Mouse (Mus musculus) neural tube, embryonic 14.5 days (tissue): ENCODE results near the gene Tbpl1. TPM values are rescaled to one million over a fixed set of nuclear protein-coding genes. Genes with fewer than 3 reads are reported as not detected.

Experiments used
- ATAC-seq: fragments of 200-750 bp; cut with Nextera tagmentation; 2 replicates; pipeline ENCODE4 v1.8.0; 2017; ENCODE audit warnings: low read depth, mild to moderate bottlenecking, moderate TSS enrichment, moderate library complexity
- H3K27ac ChIP-seq: fragments of 300-500 bp; sonication (generic); 2 replicates; pipeline ENCODE4 v1.5.1; 2014; ENCODE audit warnings: low read depth, mild to moderate bottlenecking, control low read depth, low read length, moderate library complexity, mixed read lengths
- H3K27me3 ChIP-seq: fragments of 300-500 bp; sonication (generic); 2 replicates; pipeline ENCODE4 v1.6.1; 2014; ENCODE audit warnings: low read length; ENCODE audit not compliant: control insufficient read depth, insufficient read depth
- H3K36me3 ChIP-seq: fragments of 300-500 bp; sonication (generic); 2 replicates; pipeline ENCODE4 v1.6.1; 2014; ENCODE audit warnings: low read length, mixed read lengths; ENCODE audit not compliant: control insufficient read depth, insufficient read depth
- H3K4me1 ChIP-seq: fragments of 300-500 bp; sonication (generic); 2 replicates; pipeline ENCODE4 v1.6.1; 2014; ENCODE audit warnings: low read length; ENCODE audit not compliant: control insufficient read depth, insufficient read depth
- H3K4me2 ChIP-seq: fragments of 300-500 bp; sonication (generic); 2 replicates; pipeline ENCODE4 v1.6.1; 2014; ENCODE audit warnings: mild to moderate bottlenecking, low read depth, low read length, control low read depth
- H3K4me3 ChIP-seq: fragments of 300-500 bp; sonication (generic); 2 replicates; pipeline ENCODE4 v1.5.1; 2014; ENCODE audit warnings: low read depth, low read length, control low read depth, mixed read lengths
- H3K9ac ChIP-seq: fragments of 300-500 bp; sonication (generic); replicated peaks from 2 replicates; pipeline ENCODE4 v1.6.1; 2014; ENCODE audit warnings: low read depth, mild to moderate bottlenecking, control low read depth, low read length, mixed read lengths
- H3K9me3 ChIP-seq: fragments of 300-500 bp; sonication (generic); 2 replicates; pipeline ENCODE4 v1.6.1; 2016; ENCODE audit warnings: low read length; ENCODE audit not compliant: control insufficient read depth
- WGBS: fragments of 180-500 bp; shearing (Covaris S2); extraction: QIAGEN DNeasy Blood & Tissue Kit; methylation state at CpG from one replicate; pipeline ENCODE4 v1.1.7; 2014; 5-methylcytosine and 5-hydroxymethylcytosine counted together
- polyA plus RNA-seq: library from polyadenylated mRNA; unstranded; fragments of >200 nt; fragmentation: Nextera tagmentation; extraction: Ambion mirVana; gene quantifications from 2 replicates; pipeline ENCODE4 v1.2.1, GENCODE M21; 2014

Tbpl1 gene
- polyA plus RNA-seq, 1 experiment from 2014 or later: 97.4 TPM

DNA sequence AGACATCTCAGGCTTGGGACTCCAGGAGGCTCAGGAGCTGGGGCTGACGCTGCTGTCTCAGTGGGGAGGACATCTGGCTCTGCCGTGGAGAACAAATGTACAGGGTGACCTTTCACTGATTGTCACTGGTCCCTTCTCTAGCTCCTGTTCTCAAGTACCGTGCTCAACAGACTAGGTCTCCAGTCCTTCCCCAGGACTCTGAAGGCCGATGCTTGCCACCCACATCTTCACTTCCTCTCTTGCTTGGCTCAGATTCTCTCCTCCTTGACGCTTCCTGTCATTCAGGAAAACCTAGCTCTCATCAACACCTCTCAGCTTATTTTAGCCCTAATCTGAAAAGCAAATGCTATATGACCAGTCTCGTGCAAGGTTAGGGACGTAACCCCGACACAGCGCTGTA is 31.0 kb downstream of the Tbpl1 start:
- no peak overlapping the region for H3K9ac ChIP-seq
- ATAC-seq: no peak
- H3K9me3 ChIP-seq: no peaks in the 10 kb centered on the region
- no peak overlapping the region for H3K4me3 ChIP-seq
- no peaks in the 10 kb centered on the region for H3K4me1 ChIP-seq
- H3K4me2 ChIP-seq: no peak overlapping the region
- H3K36me3 ChIP-seq: peaks cover 11% of the 10 kb centered on the region; the same call in 1 of the 2 replicates
- H3K27me3 ChIP-seq: no peaks in the 10 kb centered on the region
- 84% methylated on average over 9 of the region's 9 CpGs for WGBS
- no peak overlapping the region for H3K27ac ChIP-seq

GRCm38 (mm10) chr10:22699487-22700335 is 32.0 kb downstream of the Tbpl1 start:
- Histone ChIP-seq H3K4me3 (no peak overlapping the region), H3K4me2 (no peak overlapping the region), H3K36me3 (peaks cover 7% of the 10 kb centered on the region; the same call in 1 of the 2 replicates), H3K27me3 (no peaks in the 10 kb centered on the region), H3K4me1 (no peaks in the 10 kb centered on the region), H3K27ac (no peak overlapping the region), H3K9me3 (no peaks in the 10 kb centered on the region), H3K9ac (no peak overlapping the region)
- ATAC-seq: no peak
- 84% methylated on average over 19 of the region's 19 CpGs for WGBS

- Histone ChIP-seq H3K4me1 (no peaks in the 10 kb centered on the region), H3K4me2 (no peak overlapping the region), H3K4me3 (no peak overlapping the region), H3K9ac (no peak overlapping the region), H3K9me3 (no peaks in the 10 kb centered on the region), H3K27ac (no peak overlapping the region), H3K36me3 (0 out of 2 replicates have a peak, but pooled peaks cover 3% of the 10 kb centered on the region), H3K27me3 (no peaks in the 10 kb centered on the region)
- WGBS: 92% methylated on average over 9 of the region's 9 CpGs
- no peak for ATAC-seq
These were observed 33.4 kb downstream of the Tbpl1 start for GRCm38 (mm10) chr10:22698158-22698953.

GRCm38 (mm10) chr10:22696864-22697263 is 34.9 kb downstream of the Tbpl1 start:
- no peak overlapping the region for H3K27ac ChIP-seq
- no peaks in the 10 kb centered on the region for H3K27me3 ChIP-seq
- H3K4me1 ChIP-seq: no peaks in the 10 kb centered on the region
- ATAC-seq: no peak
- no peaks in the 10 kb centered on the region for H3K36me3 ChIP-seq
- WGBS: 93% methylated on average over 7 of the region's 7 CpGs
- no peak overlapping the region for H3K4me2 ChIP-seq
- no peaks in the 10 kb centered on the region for H3K9me3 ChIP-seq
- H3K4me3 ChIP-seq: no peak overlapping the region
- no peak overlapping the region for H3K9ac ChIP-seq

DNA sequence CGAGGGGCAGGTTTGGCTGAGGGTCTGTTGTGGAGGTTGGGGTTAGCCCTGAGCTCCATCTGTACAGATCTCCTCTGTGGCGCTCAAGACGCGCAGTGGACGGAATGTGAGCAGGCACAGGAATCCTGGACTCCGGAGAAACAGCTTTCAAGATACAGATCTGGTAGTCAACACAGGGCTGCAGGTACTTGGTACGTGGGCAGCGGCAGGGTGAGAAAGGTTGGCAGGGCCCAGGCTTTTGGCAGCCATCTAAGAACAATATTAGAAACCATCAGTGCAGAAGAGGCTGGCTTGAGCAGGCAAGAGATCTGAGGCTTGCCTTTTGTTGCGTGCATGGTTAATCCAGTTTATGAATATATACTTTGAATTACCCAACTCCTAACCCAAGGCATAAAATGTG is 35.5 kb downstream of the Tbpl1 start:
- Histone ChIP-seq H3K36me3 (no peaks in the 10 kb centered on the region), H3K9me3 (no peaks in the 10 kb centered on the region), H3K4me3 (no peak overlapping the region), H3K27ac (no peak overlapping the region), H3K4me1 (no peaks in the 10 kb centered on the region), H3K9ac (no peak overlapping the region), H3K4me2 (no peak overlapping the region), H3K27me3 (no peaks in the 10 kb centered on the region)
- no peak for ATAC-seq
- WGBS: 96% methylated on average over 9 of the region's 9 CpGs

GRCm38 (mm10) chr10:22675848-22676630 is 55.7 kb downstream of the Tbpl1 start:
- WGBS: 73% methylated on average over 13 of the region's 13 CpGs
- Histone ChIP-seq H3K36me3 (no peaks in the 10 kb centered on the region), H3K9me3 (no peaks in the 10 kb centered on the region), H3K4me1 (no peaks in the 10 kb centered on the region), H3K9ac (no peak overlapping the region), H3K4me2 (no peak overlapping the region), H3K27ac (no peak overlapping the region), H3K4me3 (no peak overlapping the region), H3K27me3 (no peaks in the 10 kb centered on the region)
- no peak for ATAC-seq

GRCm38 (mm10) chr10:22674176-22674575 is 57.6 kb downstream of the Tbpl1 start:
- no peaks in the 10 kb centered on the region for H3K4me1 ChIP-seq
- H3K27me3 ChIP-seq: no peaks in the 10 kb centered on the region
- no peaks in the 10 kb centered on the region for H3K9me3 ChIP-seq
- ATAC-seq: no peak
- no peaks in the 10 kb centered on the region for H3K36me3 ChIP-seq
- no peak overlapping the region for H3K9ac ChIP-seq
- H3K4me2 ChIP-seq: no peak overlapping the region
- H3K4me3 ChIP-seq: no peak overlapping the region
- WGBS: 94% methylated on average over 8 of the region's 8 CpGs
- no peak overlapping the region for H3K27ac ChIP-seq

- Histone ChIP-seq H3K27me3 (no peaks in the 10 kb centered on the region), H3K4me3 (no peak overlapping the region), H3K9ac (no peak overlapping the region), H3K36me3 (no peaks in the 10 kb centered on the region), H3K4me1 (no peaks in the 10 kb centered on the region), H3K9me3 (no peaks in the 10 kb centered on the region), H3K4me2 (no peak overlapping the region), H3K27ac (no peak overlapping the region)
- peak; percentile 54; the same call in 1 of the 2 replicates for ATAC-seq
- WGBS: 93% methylated on average over 13 of the region's 13 CpGs
These were observed 63.2 kb downstream of the Tbpl1 start for GRCm38 (mm10) chr10:22668509-22668908.
